Mouse (Mus musculus) heart, adult 2 months (tissue): ENCODE measurements around the gene Ubl7.

Experiments used
- CTCF ChIP-seq: fragments of 200-600 bp; IDR thresholded peaks from 2 replicates; pipeline ENCODE4 v1.8.1; 2022; ENCODE audit warnings: antibody characterized with exemption, mild to moderate bottlenecking, moderate library complexity
- EP300 ChIP-seq: fragments of 200-500 bp; IDR thresholded peaks from 2 replicates; pipeline ENCODE4 v1.6.1; 2011; ENCODE audit warnings: low read depth, low read length, control low read depth; ENCODE audit not compliant: insufficient read depth
- POLR2A ChIP-seq: fragments of 200-500 bp; IDR thresholded peaks from 2 replicates; pipeline ENCODE4 v1.6.1; 2011; ENCODE audit warnings: mild to moderate bottlenecking, low read depth, low read length, control low read depth; ENCODE audit not compliant: insufficient read depth

- TF ChIP-seq POLR2A (no peak), CTCF (no peak), EP300 (no peak)
Measured at GRCm38 (mm10) chr9:57902132-57902531, 8.6 kb upstream of the Ubl7 start.
